Mouse (Mus musculus) limb, embryonic 11.5 days (tissue): Measurements from ENCODE around the gene Pnmal1. TPM values are rescaled to one million over a fixed set of nuclear protein-coding genes. Genes with fewer than 3 reads are reported as not detected.

ENCODE experiments used
- ATAC-seq: fragments of 200-750 bp; cut with Nextera tagmentation; 2 replicates; pipeline ENCODE4 v1.8.0; 2017; ENCODE audit warnings: low read depth; ENCODE audit not compliant: insufficient number of reproducible peaks, low FRiP score, low TSS enrichment
- DNase-seq: peaks from one replicate; pipeline ENCODE4 v3.0.0-alpha.2; 2015; ENCODE audit warnings: low spot score
- H3K27ac ChIP-seq: fragments of 300-500 bp; sonication (generic); replicated peaks from 2 replicates; pipeline ENCODE4 v1.5.1; 2014; ENCODE audit warnings: low read depth, mild to moderate bottlenecking, low read length
- H3K27me3 ChIP-seq: fragments of 300-500 bp; sonication (generic); 2 replicates; pipeline ENCODE4 v1.6.1; 2014; ENCODE audit warnings: mild to moderate bottlenecking, low read length, mixed read lengths; ENCODE audit not compliant: control insufficient read depth, insufficient read depth
- H3K36me3 ChIP-seq: fragments of 300-500 bp; sonication (generic); 2 replicates; pipeline ENCODE4 v1.6.1; 2014; ENCODE audit warnings: mild to moderate bottlenecking, low read length, moderate library complexity, mixed read lengths; ENCODE audit not compliant: control insufficient read depth, insufficient read depth
- H3K4me1 ChIP-seq: fragments of 300-500 bp; sonication (generic); 2 replicates; pipeline ENCODE4 v1.6.1; 2014; ENCODE audit warnings: low read length, mixed read lengths; ENCODE audit not compliant: control insufficient read depth, insufficient read depth
- H3K4me2 ChIP-seq: fragments of 300-500 bp; sonication (generic); 2 replicates; pipeline ENCODE4 v1.6.1; 2014; ENCODE audit warnings: low read depth, mild to moderate bottlenecking, moderate library complexity; ENCODE audit not compliant: severe bottlenecking
- H3K4me3 ChIP-seq: fragments of 300-500 bp; sonication (generic); 2 replicates; pipeline ENCODE4 v1.5.1; 2014; ENCODE audit warnings: low read depth, low read length
- H3K9ac ChIP-seq: fragments of 300-500 bp; sonication (generic); 2 replicates; pipeline ENCODE4 v1.6.1; 2014; ENCODE audit warnings: mild to moderate bottlenecking, low read length
- H3K9me3 ChIP-seq: fragments of 300-500 bp; sonication (generic); 2 replicates; pipeline ENCODE4 v1.6.1; 2016; ENCODE audit warnings: low read length; ENCODE audit not compliant: control insufficient read depth
- WGBS: fragments of 180-500 bp; shearing (Covaris S2); extraction: QIAGEN DNeasy Blood & Tissue Kit; methylation state at CpG from one replicate; pipeline ENCODE4 v1.1.7; 2014; 5-methylcytosine and 5-hydroxymethylcytosine counted together
- polyA plus RNA-seq: library from polyadenylated mRNA; unstranded; fragments of >200 nt; fragmentation: Nextera tagmentation; extraction: Ambion mirVana; gene quantifications from 2 replicates; pipeline ENCODE4 v1.2.1, GENCODE M21; 2014

The Pnmal1 gene
- polyA plus RNA-seq, 1 experiment from 2014 or later: 2.0 TPM

GRCm38 (mm10) chr7:16955712-16956111 is 3.8 kb upstream of the Pnmal1 start:
- H3K4me1 ChIP-seq: peaks cover 5% of the 10 kb centered on the region
- no peak for DNase-seq
- no peaks in the 10 kb centered on the region for H3K36me3 ChIP-seq
- WGBS: 89% methylated on average over 4 of the region's 4 CpGs
- no peaks in the 10 kb centered on the region for H3K27me3 ChIP-seq
- no peak overlapping the region for H3K27ac ChIP-seq
- no peak overlapping the region for H3K4me3 ChIP-seq
- no peaks in the 10 kb centered on the region for H3K9me3 ChIP-seq
- H3K9ac ChIP-seq: no peak overlapping the region
- H3K4me2 ChIP-seq: no peak overlapping the region
- ATAC-seq: no peak

- H3K9ac ChIP-seq: no peak overlapping the region
- H3K27me3 ChIP-seq: no peaks in the 10 kb centered on the region
- H3K4me2 ChIP-seq: no peak overlapping the region
- WGBS: 71% methylated on average over 15 of the region's 15 CpGs
- H3K4me1 ChIP-seq: peaks cover 5% of the 10 kb centered on the region
- H3K4me3 ChIP-seq: no peak overlapping the region
- H3K27ac ChIP-seq: no peak overlapping the region
- no peaks in the 10 kb centered on the region for H3K9me3 ChIP-seq
- ATAC-seq: no peak
- DNase-seq: no peak
- H3K36me3 ChIP-seq: no peaks in the 10 kb centered on the region
Measured at GRCm38 (mm10) chr7:16956410-16957265, 2.8 kb upstream of the Pnmal1 start.

DNA sequence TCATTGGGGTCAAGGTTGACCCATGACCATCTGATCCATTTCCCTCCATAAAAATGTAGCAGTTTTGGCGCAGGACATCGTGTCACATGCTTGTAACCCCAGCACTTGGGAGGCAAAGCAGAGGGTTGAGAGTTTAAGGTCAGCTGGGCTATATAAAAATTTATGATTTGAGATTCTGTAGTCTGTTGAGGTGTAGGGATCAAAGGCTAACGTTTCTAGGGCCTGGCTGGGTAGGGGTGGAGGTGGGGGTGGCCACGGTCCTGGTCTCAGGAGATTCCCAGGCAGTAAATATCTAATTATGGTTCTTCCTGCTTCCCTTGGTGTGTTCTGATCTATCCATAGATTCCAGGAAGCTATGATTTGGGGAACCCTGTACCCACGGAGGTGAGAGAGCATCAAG is 2.2 kb downstream of the Pnmal1 start:
- WGBS: 63% methylated on average over 5 of the region's 5 CpGs
- H3K4me3 ChIP-seq: no peak overlapping the region
- ATAC-seq (no peak), DNase-seq (no peak)
- no peaks in the 10 kb centered on the region for H3K27me3 ChIP-seq
- peaks cover 5% of the 10 kb centered on the region for H3K4me1 ChIP-seq
- H3K27ac ChIP-seq: no peak overlapping the region
- H3K4me2 ChIP-seq: no peak overlapping the region
- no peaks in the 10 kb centered on the region for H3K9me3 ChIP-seq
- no peaks in the 10 kb centered on the region for H3K36me3 ChIP-seq
- H3K9ac ChIP-seq: no peak overlapping the region

DNA sequence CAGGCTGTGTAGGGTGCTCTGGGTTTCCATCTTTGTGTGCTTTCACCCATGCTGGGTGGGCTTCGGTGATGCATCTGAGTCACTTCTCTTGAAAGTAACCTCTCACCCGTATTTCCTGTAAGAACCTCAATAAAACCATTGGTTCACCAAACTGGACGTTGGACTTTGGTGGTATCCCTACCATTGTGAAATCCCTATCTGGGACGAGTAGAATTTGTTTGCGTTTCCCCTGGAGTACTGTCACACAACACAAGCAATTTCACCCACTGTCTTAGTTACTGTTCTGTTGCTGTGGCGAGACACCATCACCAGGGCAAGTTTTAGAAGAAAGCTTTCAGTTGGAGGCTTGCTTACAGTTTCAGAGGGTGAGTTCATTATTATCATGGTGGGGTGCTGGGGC is 8.9 kb downstream of the Pnmal1 start:
- Histone ChIP-seq H3K9me3 (no peaks in the 10 kb centered on the region), H3K27ac (no peak overlapping the region), H3K36me3 (no peaks in the 10 kb centered on the region), H3K4me1 (no peaks in the 10 kb centered on the region), H3K4me3 (no peak overlapping the region), H3K4me2 (no peak overlapping the region), H3K27me3 (no peaks in the 10 kb centered on the region), H3K9ac (no peak overlapping the region)
- no peak for DNase-seq
- WGBS: 87% methylated on average over 6 of the region's 6 CpGs
- ATAC-seq: no peak

GRCm38 (mm10) chr7:16971160-16971559 is 11.7 kb downstream of the Pnmal1 start:
- Histone ChIP-seq H3K4me3 (no peak overlapping the region), H3K9me3 (no peaks in the 10 kb centered on the region), H3K36me3 (no peaks in the 10 kb centered on the region), H3K4me2 (no peak overlapping the region), H3K27me3 (no peaks in the 10 kb centered on the region), H3K9ac (no peak overlapping the region), H3K27ac (no peak overlapping the region), H3K4me1 (no peaks in the 10 kb centered on the region)
- ATAC-seq (no peak), DNase-seq (no peak)
- 86% methylated on average over 3 of the region's 3 CpGs for WGBS

GRCm38 (mm10) chr7:16974018-16974417 is 14.5 kb downstream of the Pnmal1 start:
- no peaks in the 10 kb centered on the region for H3K9me3 ChIP-seq
- DNase-seq: no peak
- WGBS: 73% methylated on average over 6 of the region's 6 CpGs
- H3K4me2 ChIP-seq: no peak overlapping the region
- no peak overlapping the region for H3K9ac ChIP-seq
- no peak overlapping the region for H3K27ac ChIP-seq
- no peak overlapping the region for H3K4me3 ChIP-seq
- H3K27me3 ChIP-seq: no peaks in the 10 kb centered on the region
- ATAC-seq: no peak
- H3K4me1 ChIP-seq: no peaks in the 10 kb centered on the region
- no peaks in the 10 kb centered on the region for H3K36me3 ChIP-seq

DNA sequence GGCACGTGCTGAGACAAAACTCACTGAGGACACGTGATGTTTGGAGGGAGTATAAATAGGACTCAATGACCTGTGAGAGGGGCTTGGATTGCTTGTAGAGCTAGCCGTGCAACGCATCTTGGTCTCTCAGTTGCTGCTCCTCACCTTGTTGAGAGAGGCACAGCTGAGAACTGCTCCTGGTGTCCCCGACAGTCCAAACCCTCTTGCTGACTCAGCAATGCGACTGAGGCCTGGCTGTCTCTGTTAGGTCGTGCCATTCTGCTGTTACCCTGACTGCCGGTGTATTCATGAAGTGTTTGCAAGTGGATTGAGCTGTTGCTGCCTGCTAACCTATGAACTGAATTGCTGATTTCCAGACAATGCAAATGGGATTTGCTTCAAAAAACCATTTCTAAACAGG is 16.8 kb downstream of the Pnmal1 start:
- H3K4me3 ChIP-seq: no peak overlapping the region
- WGBS: 68% methylated on average over 8 of the region's 8 CpGs
- no peak overlapping the region for H3K9ac ChIP-seq
- peaks cover 6% of the 10 kb centered on the region; the same call in 1 of the 2 replicates for H3K4me1 ChIP-seq
- DNase-seq: no peak
- no peak overlapping the region for H3K27ac ChIP-seq
- no peaks in the 10 kb centered on the region for H3K9me3 ChIP-seq
- no peaks in the 10 kb centered on the region for H3K36me3 ChIP-seq
- no peak overlapping the region for H3K4me2 ChIP-seq
- no peaks in the 10 kb centered on the region for H3K27me3 ChIP-seq
- no peak for ATAC-seq

GRCm38 (mm10) chr7:16978173-16978572 is 18.7 kb downstream of the Pnmal1 start:
- Histone ChIP-seq H3K9me3 (no peaks in the 10 kb centered on the region), H3K4me2 (no peak overlapping the region), H3K36me3 (no peaks in the 10 kb centered on the region), H3K9ac (no peak overlapping the region), H3K27me3 (no peaks in the 10 kb centered on the region), H3K4me3 (no peak overlapping the region), H3K27ac (no peak overlapping the region), H3K4me1 (peaks cover 19% of the 10 kb centered on the region)
- WGBS: 72% methylated on average over 6 of the region's 6 CpGs
- DNase-seq (no peak), ATAC-seq (no peak)

DNA sequence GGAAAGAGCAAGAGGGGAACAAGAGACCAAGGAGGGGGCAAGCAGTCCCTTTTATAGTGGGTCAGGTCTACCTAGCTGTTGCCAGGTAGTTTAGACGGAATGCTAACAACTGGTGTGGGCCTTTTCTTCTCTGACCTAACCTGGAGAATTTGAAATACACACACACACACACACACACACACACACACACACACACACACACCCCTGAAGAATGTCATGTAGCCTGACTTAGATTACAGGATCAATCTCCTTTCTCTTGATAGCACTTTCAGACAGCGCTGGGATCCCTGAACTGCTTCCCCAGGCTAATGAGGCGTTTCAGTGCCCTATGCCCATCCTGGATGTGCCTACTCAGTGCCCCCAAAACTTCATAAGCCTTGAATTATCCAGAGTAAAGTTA is 19.1 kb downstream of the Pnmal1 start:
- 93% methylated on average over 3 of the region's 3 CpGs for WGBS

More for the DNA sequence above, 19.1 kb downstream of the Pnmal1 start:
- Histone ChIP-seq H3K4me2 (no peak overlapping the region), H3K36me3 (no peaks in the 10 kb centered on the region), H3K27ac (no peak overlapping the region), H3K4me1 (peaks cover 23% of the 10 kb centered on the region), H3K27me3 (no peaks in the 10 kb centered on the region), H3K9me3 (no peaks in the 10 kb centered on the region), H3K9ac (no peak overlapping the region), H3K4me3 (no peak overlapping the region)
- DNase-seq: no peak
- no peak for ATAC-seq
